Mouse (Mus musculus): ENCODE data around the gene Ranbp1. TPM values are rescaled to one million over a fixed set of nuclear protein-coding genes. Genes with fewer than 3 reads are reported as not detected.

Gene Ranbp1
- polyA plus RNA-seq, 1 experiment from 2014 or later, result 1,160 TPM

GRCm38 (mm10) chr16:18218580-18218996 lies 29.9 kb downstream of the Ranbp1 start:
- Histone ChIP-seq H3K9ac (ENCODE audit: low read depth, low read length) (no peak overlapping the region), H3K9me3 (ENCODE audit: control insufficient read depth, low read length) (no peaks in the 10 kb centered on the region), H3K4me1 (replicated peaks; ENCODE audit: control insufficient read depth, insufficient read depth, low read length) (peaks cover 16% of the 10 kb centered on the region), H3K4me3 (ENCODE audit: low read depth, low read length) (no peak overlapping the region), H3K4me2 (replicated peaks; ENCODE audit: low read depth, low read length) (no peak overlapping the region), H3K36me3 (ENCODE audit: control insufficient read depth, insufficient read depth, low read length) (0 out of 2 replicates have a peak, but pooled peaks cover 2% of the 10 kb centered on the region), H3K27me3 (ENCODE audit: control insufficient read depth, insufficient read depth, low read length) (no peaks in the 10 kb centered on the region), H3K27ac (ENCODE audit: low read depth, low read length) (no peak overlapping the region)
- DNase-seq (ENCODE audit: low spot score), result no peak
- ATAC-seq (ENCODE audit: low FRiP score), result no peak
- 79% methylated on average over 9 of the region's 9 CpGs for WGBS

GRCm38 (mm10) chr16:18217579-18217978 lies 31.0 kb downstream of the Ranbp1 start, which contains the start of gene Ccdc188:
Gene Ccdc188 (plus strand): TSS chr16:18217879.
- Histone ChIP-seq H3K4me1 (replicated peaks; ENCODE audit: control insufficient read depth, insufficient read depth, low read length) (peaks cover 23% of the 10 kb centered on the region), H3K9me3 (ENCODE audit: control insufficient read depth, low read length) (no peaks in the 10 kb centered on the region), H3K27ac (ENCODE audit: low read depth, low read length) (no peak within 1 kb of the TSS), H3K4me3 (ENCODE audit: low read depth, low read length) (no peak within 1 kb of the TSS), H3K4me2 (replicated peaks; ENCODE audit: low read depth, low read length) (no peak within 1 kb of the TSS), H3K9ac (ENCODE audit: low read depth, low read length) (no peak within 1 kb of the TSS), H3K27me3 (ENCODE audit: control insufficient read depth, insufficient read depth, low read length) (no peaks in the 10 kb centered on the region), H3K36me3 (ENCODE audit: control insufficient read depth, insufficient read depth, low read length) (0 out of 2 replicates have a peak, but pooled peaks cover under 1% of the 10 kb centered on the region)
- ATAC-seq (ENCODE audit: low FRiP score), result no peak
- 90% methylated on average over 4 of the region's 4 CpGs for WGBS
- DNase-seq (ENCODE audit: low spot score), result no peak

GRCm38 (mm10) chr16:18214858-18215257 lies 33.7 kb downstream of the Ranbp1 start:
- 78% methylated on average over 7 of the region's 7 CpGs for WGBS
- H3K4me2 ChIP-seq (replicated peaks; ENCODE audit: low read depth, low read length), result peak overlapping the region; percentile 38
- H3K27me3 ChIP-seq (ENCODE audit: control insufficient read depth, insufficient read depth, low read length), result no peaks in the 10 kb centered on the region
- H3K36me3 ChIP-seq (ENCODE audit: control insufficient read depth, insufficient read depth, low read length), result no peaks in the 10 kb centered on the region
- H3K4me3 ChIP-seq (ENCODE audit: low read depth, low read length), result peak overlapping the region; percentile 16; the same call in 1 of the 2 replicates
- no peak for DNase-seq (ENCODE audit: low spot score)
- H3K27ac ChIP-seq (ENCODE audit: low read depth, low read length), result peak overlapping the region; percentile 69; the same call in 1 of the 2 replicates
- 0 out of 2 replicates have a peak overlapping the region, but pooled peaks have one; percentile 12 for H3K9ac ChIP-seq (ENCODE audit: low read depth, low read length)
- ATAC-seq (ENCODE audit: low FRiP score), result no peak
- H3K9me3 ChIP-seq (ENCODE audit: control insufficient read depth, low read length), result no peaks in the 10 kb centered on the region
- H3K4me1 ChIP-seq (replicated peaks; ENCODE audit: control insufficient read depth, insufficient read depth, low read length), result peaks cover 18% of the 10 kb centered on the region

- Histone ChIP-seq H3K27me3 (ENCODE audit: control insufficient read depth, insufficient read depth, low read length) (no peaks in the 10 kb centered on the region), H3K4me2 (replicated peaks; ENCODE audit: low read depth, low read length) (peak overlapping the region; percentile 38), H3K4me1 (replicated peaks; ENCODE audit: control insufficient read depth, insufficient read depth, low read length) (peaks cover 16% of the 10 kb centered on the region), H3K36me3 (ENCODE audit: control insufficient read depth, insufficient read depth, low read length) (no peaks in the 10 kb centered on the region), H3K9ac (ENCODE audit: low read depth, low read length) (peak overlapping the region; percentile 42; the same call in 1 of the 2 replicates), H3K27ac (ENCODE audit: low read depth, low read length) (peak overlapping the region; percentile 69), H3K4me3 (ENCODE audit: low read depth, low read length) (peak overlapping the region; percentile 16), H3K9me3 (ENCODE audit: control insufficient read depth, low read length) (no peaks in the 10 kb centered on the region)
- WGBS, result 25% methylated on average over 6 of the region's 6 CpGs
- ATAC-seq (ENCODE audit: low FRiP score) (peak; percentile 94), DNase-seq (ENCODE audit: low spot score) (peak; percentile 97)
Measured at GRCm38 (mm10) chr16:18213689-18214088, 34.8 kb downstream of the Ranbp1 start.

- H3K9me3 ChIP-seq (ENCODE audit: control insufficient read depth, low read length), result no peaks in the 10 kb centered on the region
- WGBS, result 46% methylated on average over 10 of the region's 10 CpGs
- H3K4me1 ChIP-seq (replicated peaks; ENCODE audit: control insufficient read depth, insufficient read depth, low read length), result peaks cover 16% of the 10 kb centered on the region
- H3K27me3 ChIP-seq (ENCODE audit: control insufficient read depth, insufficient read depth, low read length), result no peaks in the 10 kb centered on the region
- no peak overlapping the region for H3K27ac ChIP-seq (ENCODE audit: low read depth, low read length)
- no peak for ATAC-seq (ENCODE audit: low FRiP score)
- no peak overlapping the region for H3K9ac ChIP-seq (ENCODE audit: low read depth, low read length)
- DNase-seq (ENCODE audit: low spot score), result peak; percentile 93
- H3K4me3 ChIP-seq (ENCODE audit: low read depth, low read length), result no peak overlapping the region
- no peaks in the 10 kb centered on the region for H3K36me3 ChIP-seq (ENCODE audit: control insufficient read depth, insufficient read depth, low read length)
- no peak overlapping the region for H3K4me2 ChIP-seq (replicated peaks; ENCODE audit: low read depth, low read length)
Measured at GRCm38 (mm10) chr16:18211417-18212171, 36.9 kb downstream of the Ranbp1 start.

- no peaks in the 10 kb centered on the region for H3K36me3 ChIP-seq (ENCODE audit: control insufficient read depth, insufficient read depth, low read length)
- no peak overlapping the region for H3K9ac ChIP-seq (ENCODE audit: low read depth, low read length)
- WGBS, result 24% methylated on average over 8 of the region's 8 CpGs
- H3K9me3 ChIP-seq (ENCODE audit: control insufficient read depth, low read length), result no peaks in the 10 kb centered on the region
- no peaks in the 10 kb centered on the region for H3K27me3 ChIP-seq (ENCODE audit: control insufficient read depth, insufficient read depth, low read length)
- no peak overlapping the region for H3K4me3 ChIP-seq (ENCODE audit: low read depth, low read length)
- H3K4me2 ChIP-seq (replicated peaks; ENCODE audit: low read depth, low read length), result no peak overlapping the region
- DNase-seq (ENCODE audit: low spot score) (peak; percentile 79), ATAC-seq (ENCODE audit: low FRiP score) (no peak)
- no peak overlapping the region for H3K27ac ChIP-seq (ENCODE audit: low read depth, low read length)
- peaks cover 16% of the 10 kb centered on the region for H3K4me1 ChIP-seq (replicated peaks; ENCODE audit: control insufficient read depth, insufficient read depth, low read length)
Measured at GRCm38 (mm10) chr16:18210701-18211416, 37.7 kb downstream of the Ranbp1 start.

- 55% methylated on average over 7 of the region's 7 CpGs for WGBS
- Histone ChIP-seq H3K9ac (ENCODE audit: low read depth, low read length) (no peak overlapping the region), H3K4me2 (replicated peaks; ENCODE audit: low read depth, low read length) (no peak overlapping the region), H3K36me3 (ENCODE audit: control insufficient read depth, insufficient read depth, low read length) (no peaks in the 10 kb centered on the region), H3K9me3 (ENCODE audit: control insufficient read depth, low read length) (no peaks in the 10 kb centered on the region), H3K27ac (ENCODE audit: low read depth, low read length) (no peak overlapping the region), H3K4me3 (ENCODE audit: low read depth, low read length) (no peak overlapping the region), H3K27me3 (ENCODE audit: control insufficient read depth, insufficient read depth, low read length) (no peaks in the 10 kb centered on the region), H3K4me1 (replicated peaks; ENCODE audit: control insufficient read depth, insufficient read depth, low read length) (0 out of 2 replicates have a peak, but pooled peaks cover 3% of the 10 kb centered on the region)
- DNase-seq (ENCODE audit: low spot score), result no peak
- peak; percentile 34; the same call in 1 of the 2 replicates for ATAC-seq (ENCODE audit: low FRiP score)
Measured at GRCm38 (mm10) chr16:18203430-18204091, 45.0 kb downstream of the Ranbp1 start.

GRCm38 (mm10) chr16:18202061-18202460 lies 46.5 kb downstream of the Ranbp1 start:
- Histone ChIP-seq H3K36me3 (ENCODE audit: control insufficient read depth, insufficient read depth, low read length) (no peaks in the 10 kb centered on the region), H3K4me2 (replicated peaks; ENCODE audit: low read depth, low read length) (no peak overlapping the region), H3K27me3 (ENCODE audit: control insufficient read depth, insufficient read depth, low read length) (no peaks in the 10 kb centered on the region), H3K27ac (ENCODE audit: low read depth, low read length) (no peak overlapping the region), H3K9ac (ENCODE audit: low read depth, low read length) (no peak overlapping the region), H3K9me3 (ENCODE audit: control insufficient read depth, low read length) (no peaks in the 10 kb centered on the region), H3K4me3 (ENCODE audit: low read depth, low read length) (no peak overlapping the region), H3K4me1 (replicated peaks; ENCODE audit: control insufficient read depth, insufficient read depth, low read length) (0 out of 2 replicates have a peak, but pooled peaks cover 4% of the 10 kb centered on the region)
- DNase-seq (ENCODE audit: low spot score) (no peak), ATAC-seq (ENCODE audit: low FRiP score) (no peak)
- WGBS, result 95% methylated on average over 1 of the region's 1 CpGs

Data from hindbrain, embryonic 11.5 days (tissue).